Mouse (Mus musculus): ENCODE data around the gene Sema3f.

The Sema3f gene

DNA sequence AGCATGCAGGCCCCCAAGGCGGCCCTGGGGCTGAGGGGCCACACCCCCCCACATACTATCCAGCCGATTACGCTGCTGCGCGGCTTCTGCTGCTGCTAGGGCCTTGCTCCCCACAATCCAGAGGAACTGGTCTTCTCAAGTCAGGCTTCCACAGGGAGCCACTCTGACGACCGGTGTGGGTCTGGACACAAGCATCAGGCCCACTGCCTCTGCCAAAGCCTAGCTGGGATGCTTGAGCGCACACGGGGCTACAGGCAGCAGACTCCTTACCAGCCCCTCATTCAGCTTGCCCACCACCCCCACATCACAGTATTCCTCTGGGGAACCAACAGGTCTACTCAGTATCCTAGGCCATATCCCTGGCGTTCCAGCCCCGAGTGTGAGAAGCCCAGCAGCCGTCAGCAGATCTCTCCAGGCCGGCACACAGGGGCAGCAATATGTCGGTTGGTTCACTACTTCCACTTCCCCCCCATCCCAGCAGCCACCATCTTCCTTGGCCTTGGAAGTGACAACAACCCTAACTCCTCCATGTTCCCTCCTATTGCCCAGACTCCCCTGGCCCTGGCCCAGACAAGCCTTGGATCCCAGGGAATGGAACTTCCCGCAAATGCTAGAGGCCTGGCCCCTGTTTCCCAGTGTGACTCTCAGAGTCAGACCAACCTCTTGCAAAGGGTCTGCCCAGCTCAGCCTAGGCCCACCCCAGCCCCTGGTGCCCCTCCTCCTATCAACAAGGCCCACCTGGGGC lies 76.4 kb downstream of the Sema3f start:
- DNase-seq (ENCODE audit: low read depth, low spot score) = peak; percentile 56

DNA sequence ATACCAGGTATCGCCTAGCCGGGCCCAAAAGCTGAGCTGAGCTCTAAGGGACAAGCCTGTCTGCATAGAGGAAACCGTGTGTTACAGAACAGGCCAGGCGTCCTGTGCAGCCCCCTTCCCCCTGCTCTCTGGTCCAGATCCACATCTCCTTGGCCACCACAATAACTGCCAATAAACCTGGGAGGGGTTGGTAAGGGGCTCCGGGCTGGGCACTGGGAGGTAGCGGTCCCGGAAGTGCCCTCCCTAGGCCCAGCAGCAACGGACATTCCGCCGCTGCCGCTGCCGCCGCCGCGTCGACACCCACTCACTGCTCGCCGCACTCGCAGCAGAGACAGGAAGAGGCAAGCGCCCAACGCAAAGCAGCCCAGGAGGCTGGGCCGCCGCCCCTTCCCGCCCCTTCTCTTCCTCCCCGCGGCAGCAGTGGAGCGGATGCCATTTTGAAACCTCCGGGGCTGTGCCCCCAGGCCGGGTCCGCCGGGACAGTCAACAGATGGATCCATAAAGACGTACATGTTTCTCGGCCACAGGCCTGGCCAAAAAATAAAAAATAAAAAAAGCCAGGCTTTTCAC lies 77.1 kb downstream of the Sema3f start:
- peak; percentile 87 for DNase-seq (ENCODE audit: low read depth, low spot score)

DNA sequence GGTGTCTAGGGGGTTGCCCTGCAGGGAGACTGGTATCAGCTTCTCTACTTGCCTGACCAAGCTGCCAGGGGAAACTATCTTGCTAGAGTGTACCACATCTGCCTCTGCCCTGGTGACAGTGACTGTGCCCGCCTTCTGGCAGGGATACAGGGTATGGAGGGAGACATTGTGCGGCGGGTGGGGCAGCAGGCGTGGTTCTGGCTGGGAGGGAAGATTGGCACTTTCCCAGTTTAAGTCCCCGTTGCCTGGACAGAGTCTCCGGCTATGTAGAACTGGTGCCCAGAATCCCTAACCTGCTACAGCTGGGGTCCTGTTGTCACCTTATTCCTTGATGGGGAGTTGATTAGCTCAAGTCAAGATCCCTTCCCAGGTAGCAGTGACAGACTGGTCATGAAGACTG lies 77.8 kb downstream of the Sema3f start:
- DNase-seq (ENCODE audit: low read depth, low spot score) = peak; percentile 75

DNA sequence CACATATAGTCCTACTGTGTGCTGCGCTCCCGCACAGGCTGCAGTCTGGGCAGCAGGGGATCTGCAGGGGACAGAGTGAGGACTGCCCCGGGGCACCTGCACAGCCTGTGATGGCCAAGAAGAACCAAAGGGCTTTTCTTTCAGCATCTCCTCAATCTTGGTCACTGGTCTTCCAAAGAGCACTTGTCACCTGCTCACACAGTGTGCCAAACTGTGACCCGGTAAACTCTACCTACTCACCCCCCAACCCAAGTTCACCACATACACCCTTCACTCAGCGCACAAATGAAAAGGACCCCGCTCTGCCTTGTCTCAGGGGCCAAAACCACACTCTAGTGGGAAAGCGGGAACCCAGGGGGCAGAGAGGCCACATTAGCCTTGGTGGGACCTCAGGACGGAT lies 78.4 kb downstream of the Sema3f start:
- DNase-seq (ENCODE audit: low read depth, low spot score) = no peak
